Mouse (Mus musculus) midbrain, embryonic 15.5 days (tissue): ENCODE measurements around the gene F830045P16Rik. TPM values are rescaled to one million over a fixed set of nuclear protein-coding genes. Genes with fewer than 3 reads are reported as not detected.

Experiments used
- ATAC-seq: fragments of 200-750 bp; cut with Nextera tagmentation; replicated peaks from 2 replicates; pipeline ENCODE4 v1.8.0; 2017; ENCODE audit warnings: moderate TSS enrichment
- H3K27ac ChIP-seq: fragments of 300-500 bp; sonication (generic); 2 replicates; pipeline ENCODE4 v1.5.1; 2015; ENCODE audit warnings: mild to moderate bottlenecking, inconsistent platforms
- H3K27me3 ChIP-seq: fragments of 300-500 bp; sonication (generic); replicated peaks from 2 replicates; pipeline ENCODE4 v1.6.1; 2015; ENCODE audit warnings: inconsistent platforms
- H3K36me3 ChIP-seq: fragments of 300-500 bp; sonication (generic); replicated peaks from 2 replicates; pipeline ENCODE4 v1.6.1; 2015; ENCODE audit warnings: inconsistent platforms
- H3K4me1 ChIP-seq: fragments of 300-500 bp; sonication (generic); 2 replicates; pipeline ENCODE4 v1.6.1; 2015; ENCODE audit warnings: inconsistent platforms
- H3K4me2 ChIP-seq: fragments of 300-500 bp; sonication (generic); 2 replicates; pipeline ENCODE4 v1.6.1; 2015; ENCODE audit warnings: inconsistent platforms, mild to moderate bottlenecking, moderate library complexity
- H3K4me3 ChIP-seq: fragments of 300-500 bp; sonication (generic); 2 replicates; pipeline ENCODE4 v1.5.1; 2015; ENCODE audit warnings: mild to moderate bottlenecking, inconsistent platforms
- H3K9ac ChIP-seq: fragments of 300-500 bp; sonication (generic); 2 replicates; pipeline ENCODE4 v1.6.1; 2015; ENCODE audit warnings: mild to moderate bottlenecking, inconsistent platforms
- H3K9me3 ChIP-seq: fragments of 300-500 bp; sonication (generic); 2 replicates; pipeline ENCODE4 v1.6.1; 2016; ENCODE audit warnings: inconsistent platforms
- WGBS: fragments of 180-500 bp; shearing (Covaris S2); methylation state at CpG from one replicate; pipeline ENCODE4 v1.1.7; 2015; ENCODE audit warnings: mixed read lengths; 5-methylcytosine and 5-hydroxymethylcytosine counted together
- polyA plus RNA-seq: library from polyadenylated mRNA; unstranded; fragments of >200 nt; fragmentation: Nextera tagmentation; extraction: Ambion mirVana; gene quantifications from 2 replicates; pipeline ENCODE4 v1.2.1, GENCODE M21; 2015

The F830045P16Rik gene
- polyA plus RNA-seq, 1 experiment from 2014 or later = not detected

DNA sequence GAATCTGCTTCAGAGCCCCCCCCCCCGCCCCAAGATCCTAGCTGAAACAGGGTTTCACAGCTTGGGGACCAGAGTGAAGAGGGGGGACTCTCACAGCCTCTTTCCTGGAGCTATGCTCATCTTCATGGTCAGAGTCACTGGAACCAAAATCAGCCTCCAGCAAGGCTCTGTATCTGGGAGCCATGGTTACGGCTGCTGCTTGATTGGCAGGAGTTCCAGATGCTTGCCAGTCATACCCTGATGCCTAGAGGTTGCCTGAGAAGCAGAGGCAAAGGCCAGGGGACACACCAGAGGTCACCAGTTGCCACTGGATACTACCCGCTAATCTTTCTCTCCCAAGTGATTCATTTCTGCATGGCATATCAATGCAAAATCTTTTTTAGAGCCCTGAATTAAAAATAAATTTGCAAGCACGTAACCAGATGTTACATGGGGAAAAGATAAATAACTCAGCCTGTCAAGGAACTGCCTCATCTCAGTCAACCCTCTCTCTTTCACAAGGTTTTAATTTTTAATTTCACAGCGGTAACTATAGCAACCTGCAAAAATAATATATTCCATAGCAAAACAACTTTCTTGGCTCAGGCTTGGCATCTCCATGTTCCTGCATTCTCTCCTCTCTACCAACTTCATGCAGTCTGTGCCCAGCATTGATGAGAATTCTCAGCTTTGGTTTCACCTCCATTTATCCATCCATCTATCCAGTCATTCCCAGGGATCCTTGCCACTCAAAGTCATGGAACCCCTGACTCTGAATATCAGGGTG is 27.7 kb upstream of the F830045P16Rik start:
- H3K27ac ChIP-seq = peak overlapping the region; percentile 67
- ATAC-seq = peak; percentile 84
- 58% methylated on average over 5 of the region's 5 CpGs for WGBS

DNA sequence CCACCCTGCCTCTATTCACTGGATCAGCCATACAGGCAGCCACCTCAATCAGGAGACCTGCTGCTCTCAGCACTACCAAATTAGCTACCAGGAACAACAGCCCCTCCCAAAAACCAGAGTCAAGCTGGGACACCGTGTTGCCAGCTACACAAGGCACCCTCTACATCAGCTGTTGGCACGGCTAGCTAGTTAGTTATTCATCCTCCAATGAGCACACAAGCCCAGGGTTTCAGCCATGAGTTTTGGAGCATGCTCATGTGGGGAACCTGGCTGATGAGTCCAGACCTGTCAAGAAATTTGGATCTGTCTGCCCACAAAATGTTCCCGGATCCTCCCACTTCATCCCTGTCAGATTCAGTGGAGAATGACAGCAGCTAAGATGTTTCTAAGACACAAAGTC is 25.4 kb upstream of the F830045P16Rik start:
- Histone ChIP-seq H3K27me3 (no peaks in the 10 kb centered on the region), H3K36me3 (no peaks in the 10 kb centered on the region), H3K9ac (no peak overlapping the region), H3K9me3 (no peaks in the 10 kb centered on the region), H3K4me1 (peaks cover 15% of the 10 kb centered on the region), H3K4me3 (no peak overlapping the region), H3K4me2 (no peak overlapping the region), H3K27ac (no peak overlapping the region)
- no peak for ATAC-seq
- WGBS = 65% methylated on average over 3 of the region's 3 CpGs

More for the DNA sequence above, 27.7 kb upstream of the F830045P16Rik start:
- no peaks in the 10 kb centered on the region for H3K27me3 ChIP-seq
- H3K9ac ChIP-seq = no peak overlapping the region
- no peaks in the 10 kb centered on the region for H3K9me3 ChIP-seq
- H3K36me3 ChIP-seq = no peaks in the 10 kb centered on the region
- H3K4me1 ChIP-seq = peaks cover 12% of the 10 kb centered on the region
- H3K4me2 ChIP-seq = no peak overlapping the region
- H3K4me3 ChIP-seq = no peak overlapping the region

DNA sequence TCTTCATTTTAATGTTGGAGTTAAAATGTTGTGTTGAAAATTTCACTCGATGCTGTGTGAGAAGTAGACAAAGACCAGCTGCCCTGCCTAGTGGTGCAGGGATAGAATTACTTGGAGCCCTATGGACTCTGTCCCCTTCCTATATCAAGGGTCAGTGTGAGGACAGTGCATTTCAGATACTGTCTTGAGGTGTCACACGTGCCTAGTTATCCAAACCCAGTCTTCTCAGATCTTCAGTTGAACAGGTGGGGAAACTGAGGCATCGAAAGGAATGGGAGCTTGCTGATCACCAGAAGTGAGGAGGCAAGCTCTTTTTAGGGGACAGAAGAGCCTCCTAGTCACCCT is 22.4 kb upstream of the F830045P16Rik start:
- Histone ChIP-seq H3K27ac (no peak overlapping the region), H3K27me3 (no peaks in the 10 kb centered on the region), H3K9ac (no peak overlapping the region), H3K4me2 (no peak overlapping the region), H3K9me3 (no peaks in the 10 kb centered on the region), H3K4me1 (peaks cover 11% of the 10 kb centered on the region), H3K36me3 (no peaks in the 10 kb centered on the region), H3K4me3 (no peak overlapping the region)
- no peak for ATAC-seq
- WGBS = 83% methylated on average over 3 of the region's 3 CpGs

DNA sequence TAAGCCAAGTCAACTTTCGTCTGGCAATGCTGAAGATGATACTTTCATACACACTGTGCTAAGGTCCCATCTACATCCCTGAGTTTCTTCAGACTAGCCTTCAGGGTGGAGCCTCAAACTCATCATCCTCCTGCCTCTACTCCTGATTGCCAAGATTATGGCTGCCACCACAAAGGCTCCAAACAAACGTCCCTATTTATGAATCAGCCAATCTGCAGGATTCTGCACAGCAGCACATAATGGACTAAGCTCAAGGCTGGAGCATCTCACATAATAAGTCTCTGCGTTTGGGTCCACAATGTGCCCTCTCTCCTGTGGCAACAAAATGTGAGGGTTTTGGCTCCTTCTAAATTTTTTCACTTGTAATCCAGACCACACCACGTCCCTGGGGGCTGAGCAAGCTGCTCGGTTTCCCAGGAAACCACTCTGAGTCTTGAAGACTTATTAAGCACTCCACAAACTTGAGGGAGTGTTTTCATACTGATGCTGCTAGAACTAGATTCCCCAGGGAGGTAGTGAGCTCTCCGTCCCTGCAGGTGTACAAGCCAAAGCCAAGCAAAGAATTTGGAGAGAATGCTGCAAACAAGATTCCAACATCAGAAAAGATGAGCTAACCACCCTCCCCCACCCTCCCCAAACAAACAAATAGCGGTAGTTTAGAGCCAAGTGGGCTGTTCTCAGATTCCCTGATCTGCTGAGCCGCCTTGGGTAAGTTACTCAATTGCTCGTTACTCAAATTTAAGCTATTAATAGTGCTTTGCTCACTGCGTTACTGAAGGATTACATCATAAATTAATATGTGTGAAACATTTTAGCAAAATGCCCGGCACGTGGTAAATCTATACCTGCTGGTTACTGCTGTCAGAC is 21.8 kb upstream of the F830045P16Rik start:
- H3K9ac ChIP-seq = no peak overlapping the region
- peaks cover 5% of the 10 kb centered on the region; the same call in 1 of the 2 replicates for H3K4me1 ChIP-seq
- no peaks in the 10 kb centered on the region for H3K9me3 ChIP-seq
- H3K27ac ChIP-seq = no peak overlapping the region
- H3K36me3 ChIP-seq = no peaks in the 10 kb centered on the region
- 57% methylated on average over 12 of the region's 12 CpGs for WGBS
- ATAC-seq = no peak
- no peak overlapping the region for H3K4me2 ChIP-seq
- H3K4me3 ChIP-seq = no peak overlapping the region
- H3K27me3 ChIP-seq = no peaks in the 10 kb centered on the region

DNA sequence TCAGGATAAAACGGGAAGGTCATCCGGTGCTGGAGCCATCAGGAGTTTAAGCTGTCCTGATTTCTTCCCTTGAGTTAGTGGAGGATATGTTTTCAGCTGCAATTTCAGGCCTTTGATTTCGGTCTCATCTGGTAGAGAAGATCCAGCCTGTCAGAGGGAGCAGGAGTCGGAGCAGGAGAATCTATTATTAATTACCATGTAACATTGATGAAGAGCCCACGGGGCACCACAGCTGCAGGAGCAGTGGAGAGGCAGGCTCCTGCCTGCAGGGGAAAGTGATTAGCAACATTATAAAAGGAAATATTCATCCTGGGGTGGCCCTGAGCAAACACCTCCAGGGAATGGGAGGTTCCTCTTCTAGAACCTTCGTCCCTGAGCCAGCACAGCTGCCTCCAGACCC is 19.7 kb upstream of the F830045P16Rik start:
- peak; percentile 63; the same call in 1 of the 2 replicates for ATAC-seq
- no peaks in the 10 kb centered on the region for H3K9me3 ChIP-seq
- H3K4me1 ChIP-seq = peaks cover 4% of the 10 kb centered on the region; the same call in 1 of the 2 replicates
- H3K27me3 ChIP-seq = no peaks in the 10 kb centered on the region
- no peak overlapping the region for H3K27ac ChIP-seq
- H3K4me3 ChIP-seq = no peak overlapping the region
- H3K36me3 ChIP-seq = no peaks in the 10 kb centered on the region
- no peak overlapping the region for H3K9ac ChIP-seq
- no peak overlapping the region for H3K4me2 ChIP-seq
- 49% methylated on average over 6 of the region's 6 CpGs for WGBS

DNA sequence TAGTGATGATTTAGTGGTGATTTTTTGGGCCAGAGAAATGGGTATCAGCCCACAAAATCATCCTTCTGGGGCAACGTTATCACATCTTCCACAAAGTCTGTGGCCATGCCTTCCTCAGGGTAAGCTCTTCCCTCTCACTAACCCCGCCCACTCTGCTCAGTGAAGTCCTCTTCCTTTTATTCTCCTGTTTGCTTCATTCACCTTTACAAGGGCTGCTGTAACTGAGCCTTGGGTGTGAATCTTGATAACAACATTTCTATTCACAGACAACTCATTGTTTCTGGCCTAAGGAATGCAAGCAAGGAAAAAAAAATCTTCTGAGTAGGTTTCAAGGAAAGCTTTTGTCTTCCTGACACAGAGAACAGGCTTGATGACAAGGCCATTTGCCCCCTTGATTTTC is 14.4 kb upstream of the F830045P16Rik start:
- no peak overlapping the region for H3K9ac ChIP-seq
- H3K27me3 ChIP-seq = no peaks in the 10 kb centered on the region
- no peak overlapping the region for H3K27ac ChIP-seq
- no peaks in the 10 kb centered on the region for H3K4me1 ChIP-seq
- no peak for ATAC-seq
- WGBS = 62% methylated on average over 2 of the region's 2 CpGs
- no peaks in the 10 kb centered on the region for H3K9me3 ChIP-seq
- no peaks in the 10 kb centered on the region for H3K36me3 ChIP-seq
- H3K4me2 ChIP-seq = no peak overlapping the region
- no peak overlapping the region for H3K4me3 ChIP-seq

DNA sequence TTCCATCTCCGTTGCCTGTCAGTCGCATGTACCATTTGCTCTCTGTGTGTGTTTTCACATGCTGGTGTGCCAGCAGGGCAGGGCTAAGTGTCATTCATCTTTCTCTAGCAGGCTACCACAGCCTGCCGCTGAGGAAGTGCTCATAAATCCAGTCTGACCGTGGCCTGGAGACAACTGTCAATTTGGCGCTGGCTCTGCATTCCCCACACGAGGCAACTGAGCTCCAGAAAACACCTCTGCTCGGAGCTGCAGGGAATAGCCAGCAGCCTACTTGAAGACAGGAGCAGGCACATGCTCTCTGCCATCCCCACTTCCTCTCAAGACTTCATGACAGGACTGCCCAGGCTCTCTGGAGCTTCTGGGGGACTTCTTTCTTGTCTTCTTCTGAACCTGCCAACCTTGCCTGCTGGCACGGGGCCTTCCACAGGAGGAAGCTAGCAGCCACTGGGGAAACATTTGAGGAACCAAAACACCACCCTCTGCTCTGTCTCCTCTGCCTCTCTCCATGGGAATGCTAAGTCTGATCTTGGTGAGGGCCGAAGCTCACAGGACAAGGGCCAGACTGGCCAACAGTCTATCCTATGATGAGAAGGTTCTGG is 13.2 kb upstream of the F830045P16Rik start:
- WGBS = 75% methylated on average over 9 of the region's 9 CpGs
- ATAC-seq = no peak
- H3K4me1 ChIP-seq = 0 out of 2 replicates have a peak, but pooled peaks cover 2% of the 10 kb centered on the region
- H3K4me3 ChIP-seq = no peak overlapping the region
- H3K9me3 ChIP-seq = no peaks in the 10 kb centered on the region
- H3K4me2 ChIP-seq = no peak overlapping the region
- no peaks in the 10 kb centered on the region for H3K36me3 ChIP-seq
- no peak overlapping the region for H3K27ac ChIP-seq
- no peak overlapping the region for H3K9ac ChIP-seq
- no peaks in the 10 kb centered on the region for H3K27me3 ChIP-seq

DNA sequence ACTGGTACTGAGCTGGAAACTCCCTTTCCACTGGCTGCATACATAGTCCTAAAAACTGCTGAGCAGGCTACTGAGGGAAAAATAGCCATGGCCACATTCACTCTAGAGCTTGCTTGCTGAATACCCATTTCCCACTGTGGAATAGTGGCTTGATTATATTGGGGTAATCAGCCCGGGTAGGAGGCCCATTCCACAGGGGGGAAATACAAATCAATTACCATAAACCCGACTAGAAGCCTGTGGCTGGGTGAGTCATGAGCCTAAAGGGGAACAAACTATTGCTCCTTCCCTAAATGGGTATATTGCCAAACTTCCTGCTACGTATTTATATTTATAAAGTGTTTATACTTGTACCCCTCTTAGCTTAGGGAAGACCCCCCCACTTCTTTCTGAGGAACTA is 10.4 kb upstream of the F830045P16Rik start:
- Histone ChIP-seq H3K27ac (no peak overlapping the region), H3K4me1 (0 out of 2 replicates have a peak, but pooled peaks cover 2% of the 10 kb centered on the region), H3K4me3 (no peak overlapping the region), H3K36me3 (no peaks in the 10 kb centered on the region), H3K9ac (no peak overlapping the region), H3K9me3 (no peaks in the 10 kb centered on the region), H3K4me2 (no peak overlapping the region), H3K27me3 (no peaks in the 10 kb centered on the region)
- WGBS = 67% methylated on average over 3 of the region's 3 CpGs
- no peak for ATAC-seq

DNA sequence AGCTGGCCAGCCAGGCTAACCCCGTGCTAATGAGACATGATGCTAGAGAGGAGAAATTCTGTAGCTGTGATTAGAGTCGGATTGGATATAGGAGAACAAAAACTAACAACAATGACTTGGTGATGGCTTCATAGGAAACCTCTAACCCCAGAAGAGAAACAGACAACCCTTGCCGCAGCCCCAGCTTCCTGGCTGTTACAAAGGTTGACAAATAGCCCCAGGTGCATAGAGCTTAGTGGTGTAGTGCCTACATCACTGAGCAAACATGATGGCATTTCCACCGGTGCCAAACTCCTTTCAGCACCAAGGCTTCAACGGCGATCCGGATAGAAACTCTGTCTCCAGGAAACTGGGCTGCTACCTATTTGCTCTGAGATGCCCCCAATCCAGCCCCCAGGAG is 9.2 kb upstream of the F830045P16Rik start:
- Histone ChIP-seq H3K9ac (no peak overlapping the region), H3K4me3 (no peak overlapping the region), H3K4me2 (no peak overlapping the region), H3K27me3 (no peaks in the 10 kb centered on the region), H3K9me3 (no peaks in the 10 kb centered on the region), H3K36me3 (no peaks in the 10 kb centered on the region), H3K4me1 (peaks cover 3% of the 10 kb centered on the region; the same call in 1 of the 2 replicates), H3K27ac (no peak overlapping the region)
- WGBS = 83% methylated on average over 7 of the region's 7 CpGs
- no peak for ATAC-seq

DNA sequence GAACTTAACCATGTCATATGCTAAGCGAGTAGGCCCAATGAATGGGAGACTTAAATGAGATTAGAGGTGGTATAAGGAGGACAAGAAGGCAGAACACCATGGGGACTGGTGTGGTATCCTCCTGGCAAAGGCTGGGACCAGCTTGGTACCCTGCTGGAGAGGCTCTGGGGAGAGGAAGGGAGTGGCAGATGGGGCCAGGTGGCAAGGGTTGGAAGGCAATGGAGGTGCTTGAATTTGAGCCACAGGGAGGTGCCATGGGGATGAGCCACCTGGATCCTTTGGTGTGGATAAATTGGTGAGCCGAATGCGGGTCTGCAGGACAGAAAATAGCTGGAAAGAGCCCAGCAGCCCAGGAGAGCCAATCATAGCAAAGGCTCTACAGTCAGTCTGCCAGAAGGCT is 8.5 kb upstream of the F830045P16Rik start:
- ATAC-seq = no peak
- Histone ChIP-seq H3K4me1 (peaks cover 10% of the 10 kb centered on the region; the same call in 1 of the 2 replicates), H3K4me2 (no peak overlapping the region), H3K9ac (no peak overlapping the region), H3K27me3 (no peaks in the 10 kb centered on the region), H3K27ac (no peak overlapping the region), H3K9me3 (no peaks in the 10 kb centered on the region), H3K4me3 (no peak overlapping the region), H3K36me3 (no peaks in the 10 kb centered on the region)
- 58% methylated on average over 3 of the region's 3 CpGs for WGBS

DNA sequence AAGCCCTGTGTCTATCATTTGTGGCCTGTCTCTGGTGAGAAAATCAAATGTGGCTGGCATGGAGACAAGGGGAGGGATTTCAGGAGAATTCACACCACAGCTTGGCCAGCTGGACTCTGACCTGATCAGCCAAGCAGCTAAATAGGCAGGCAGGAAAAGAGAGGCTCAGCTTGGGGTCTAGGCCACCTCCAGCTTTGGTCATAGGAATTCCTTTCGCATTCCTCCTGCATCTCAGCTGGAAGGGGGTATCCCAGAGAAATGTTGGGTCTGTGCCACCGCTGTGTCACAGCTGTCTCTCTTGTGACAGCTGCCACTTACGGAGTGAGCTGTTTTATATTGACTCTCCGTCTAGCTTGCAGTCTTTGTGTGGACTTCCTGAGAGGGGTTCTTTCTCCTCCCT is 8.0 kb upstream of the F830045P16Rik start:
- WGBS = 13% methylated on average over 4 of the region's 4 CpGs
- ATAC-seq = no peak
- Histone ChIP-seq H3K4me2 (no peak overlapping the region), H3K27ac (0 out of 2 replicates have a peak overlapping the region, but pooled peaks have one; percentile 29), H3K4me3 (no peak overlapping the region), H3K36me3 (no peaks in the 10 kb centered on the region), H3K9me3 (no peaks in the 10 kb centered on the region), H3K9ac (no peak overlapping the region), H3K4me1 (peaks cover 11% of the 10 kb centered on the region; the same call in 1 of the 2 replicates), H3K27me3 (no peaks in the 10 kb centered on the region)

DNA sequence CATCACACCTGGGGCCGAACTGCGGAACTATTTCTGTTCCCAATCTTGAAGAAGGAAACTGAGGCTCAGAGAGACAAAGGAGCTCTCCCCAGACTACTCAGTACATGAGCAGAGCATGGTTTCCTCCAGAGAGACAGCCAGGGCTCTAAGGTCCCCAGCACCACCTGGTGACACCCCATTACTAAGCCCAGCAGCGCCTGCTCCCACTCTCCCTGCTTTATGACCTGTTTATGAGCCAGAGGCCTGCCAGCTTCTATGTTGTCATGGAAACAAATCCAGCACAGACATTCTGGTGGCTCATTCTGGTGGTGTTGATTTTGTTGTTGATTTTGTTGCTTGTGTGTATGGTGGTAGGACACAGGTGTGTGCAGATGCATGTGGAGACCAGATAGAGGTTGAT is 3.6 kb upstream of the F830045P16Rik start:
- no peak overlapping the region for H3K4me3 ChIP-seq
- peak; percentile 62; the same call in 1 of the 2 replicates for ATAC-seq
- no peaks in the 10 kb centered on the region for H3K9me3 ChIP-seq
- H3K27ac ChIP-seq = no peak overlapping the region
- no peak overlapping the region for H3K4me2 ChIP-seq
- H3K9ac ChIP-seq = no peak overlapping the region
- 76% methylated on average over 3 of the region's 3 CpGs for WGBS
- no peaks in the 10 kb centered on the region for H3K27me3 ChIP-seq
- peaks cover 35% of the 10 kb centered on the region for H3K4me1 ChIP-seq
- no peaks in the 10 kb centered on the region for H3K36me3 ChIP-seq
